Mouse (Mus musculus): Measurements from ENCODE around the gene Samd4b.

DNA sequence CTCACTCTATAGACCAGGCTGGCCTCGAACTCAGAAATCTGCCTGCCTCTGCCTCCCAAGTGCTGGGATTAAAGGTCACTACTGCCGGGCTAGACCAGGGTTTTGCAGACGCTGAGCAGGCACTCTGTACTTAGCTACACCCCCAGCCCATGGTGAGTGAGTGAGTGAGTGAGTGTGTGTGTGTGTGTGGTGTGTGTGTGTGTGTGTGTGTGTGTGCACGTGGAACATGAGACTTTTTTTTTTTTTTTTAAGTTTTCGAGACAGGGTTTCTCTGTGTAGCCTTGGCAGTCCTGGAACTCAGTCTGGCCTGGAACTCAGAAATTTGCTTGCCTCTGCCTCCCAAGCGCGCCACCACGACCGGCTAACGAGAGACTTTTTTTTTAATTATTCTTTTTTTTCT is 223.3 kb downstream of the Samd4b start:
- no peak for TF ChIP-seq HCFC1 (IDR thresholded peaks at IDR 0.05; ENCODE audit: borderline replicate concordance, insufficient read depth, low read length)
- no peak for TF ChIP-seq MAFK (IDR thresholded peaks at IDR 0.05; ENCODE audit: insufficient read depth, low read depth, low read length)
- TF ChIP-seq ZC3H11A (IDR thresholded peaks at IDR 0.05; ENCODE audit: borderline replicate concordance, low read depth, low read length): no peak
- TF ChIP-seq CHD2 (IDR thresholded peaks at IDR 0.05; ENCODE audit: low read depth, low read length): no peak
